Mouse (Mus musculus) gastrocnemius, adult 8-10 months (tissue): Measurements from ENCODE around the gene 4833439L19Rik. TPM values are rescaled to one million over a fixed set of nuclear protein-coding genes. Genes with fewer than 3 reads are reported as not detected.
A peak's percentile ranks its signal among the peaks of the same experiment; 100 is the strongest.

Experiments
- DNase-seq, 2 experiments: peaks; one replicate each; pipeline ENCODE4 v3.0.0; 2022; ENCODE audit warnings: low spot score in 2 of 2
- total RNA-seq, 4 experiments: library from RNA; stranded (reverse); gene quantifications; 2 replicates each; pipeline ENCODE4 v1.2.4; 2022

The 4833439L19Rik gene
- total RNA-seq, 4 experiments from 2014 or later: 213 to 249 (median 236) TPM

- no peak for DNase-seq
These were observed 16.9 kb upstream of the 4833439L19Rik start for GRCm38 (mm10) chr13:54582126-54582525.

GRCm38 (mm10) chr13:54581385-54581784 lies 16.1 kb upstream of the 4833439L19Rik start:
- DNase-seq: no peak

DNA sequence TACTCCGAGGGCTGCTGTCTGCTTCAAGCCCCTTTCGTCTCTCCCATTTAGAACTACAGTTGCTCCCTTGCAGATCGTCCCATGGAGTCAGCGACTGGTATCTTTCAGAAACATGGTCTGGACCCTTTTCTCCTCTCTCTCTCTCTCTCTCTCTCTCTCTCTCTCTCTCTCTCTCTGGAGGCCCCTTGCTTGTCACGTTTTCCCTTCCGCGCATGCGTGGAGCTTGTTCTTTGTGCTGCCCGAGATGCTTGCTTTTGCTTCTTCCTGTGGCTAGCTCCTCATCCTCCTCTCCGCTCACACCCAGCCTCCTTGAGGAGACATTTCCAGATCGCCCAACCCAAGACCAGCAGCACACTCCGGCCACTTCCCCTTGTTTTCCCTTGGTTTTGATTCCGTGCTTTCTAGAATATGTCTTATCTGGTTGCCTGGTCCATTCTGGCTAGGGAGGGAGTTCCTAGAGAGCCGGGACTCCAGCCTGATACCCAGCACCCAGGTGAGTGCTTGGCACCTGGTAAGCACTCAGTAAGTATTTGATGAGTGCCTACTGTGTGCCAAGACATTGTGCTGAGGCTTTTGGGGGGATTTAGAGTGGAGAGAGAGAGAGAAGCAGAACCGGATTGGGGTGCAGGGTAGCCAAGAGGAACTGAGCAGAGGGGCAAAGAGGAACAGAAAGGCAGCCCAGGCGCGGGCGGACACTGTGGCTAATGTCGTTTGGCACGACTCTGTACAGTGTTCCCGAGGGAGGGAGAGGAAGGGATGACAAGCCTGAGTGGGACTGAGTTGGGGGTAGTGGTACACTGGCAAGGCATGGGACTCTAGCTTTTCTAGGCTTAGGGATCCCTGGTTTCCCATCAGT lies 12.6 kb upstream of the 4833439L19Rik start:
- no peak for DNase-seq

GRCm38 (mm10) chr13:54575489-54575888 lies 10.3 kb upstream of the 4833439L19Rik start:
- no peak for DNase-seq

GRCm38 (mm10) chr13:54574854-54575481 lies 9.7 kb upstream of the 4833439L19Rik start, which contains the start of gene Arl10:
TSS of gene Arl10 (plus strand) at chr13:54575015.
- DNase-seq: peak; percentile 54 to 60

DNA sequence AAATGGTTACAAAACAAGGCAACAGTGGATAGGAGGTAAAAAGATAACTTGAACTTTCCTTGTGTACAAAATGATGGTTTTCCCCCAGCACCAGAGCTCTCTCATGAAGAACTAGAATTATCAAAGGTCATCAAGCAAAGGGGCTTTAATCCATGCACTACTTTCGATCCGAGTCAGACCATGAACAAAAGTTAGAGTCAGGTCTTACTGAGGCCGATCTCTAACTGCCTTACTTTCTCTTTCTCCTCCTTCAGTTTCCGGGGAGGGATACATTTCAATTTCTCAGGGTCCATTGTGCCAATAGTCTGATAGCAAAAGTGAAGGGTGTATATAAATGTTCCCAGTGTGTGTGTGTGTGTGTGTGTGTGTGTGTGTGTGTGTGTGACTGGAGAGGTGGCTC lies 7.4 kb upstream of the 4833439L19Rik start:
- DNase-seq: no peak

GRCm38 (mm10) chr13:54571637-54572036 lies 6.4 kb upstream of the 4833439L19Rik start:
- no peak for DNase-seq

- DNase-seq: no peak
These were observed 5.5 kb upstream of the 4833439L19Rik start for GRCm38 (mm10) chr13:54570736-54571135.

GRCm38 (mm10) chr13:54569282-54569681 lies 4.0 kb upstream of the 4833439L19Rik start:
- no peak for DNase-seq

DNA sequence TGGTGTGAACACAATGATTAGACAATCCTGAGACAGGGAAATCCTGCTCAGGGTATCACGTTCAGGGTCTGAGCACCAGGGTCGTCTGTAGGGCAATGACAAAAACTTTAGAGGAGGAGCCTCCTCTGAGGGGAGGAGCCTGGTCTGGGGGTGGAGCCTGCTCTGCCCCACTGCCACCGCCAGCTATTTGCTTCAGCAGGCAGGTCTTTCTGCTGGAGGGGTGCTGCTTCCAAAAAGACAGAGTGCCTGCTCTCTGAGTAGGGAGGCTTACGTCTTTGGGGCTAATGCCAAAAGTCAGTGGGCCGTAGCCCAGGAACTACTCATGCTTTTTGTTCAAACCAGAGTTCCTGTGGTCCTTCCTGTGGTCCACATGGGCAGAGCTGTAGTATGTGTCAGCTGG lies 3.1 kb upstream of the 4833439L19Rik start:
- DNase-seq: no peak

DNA sequence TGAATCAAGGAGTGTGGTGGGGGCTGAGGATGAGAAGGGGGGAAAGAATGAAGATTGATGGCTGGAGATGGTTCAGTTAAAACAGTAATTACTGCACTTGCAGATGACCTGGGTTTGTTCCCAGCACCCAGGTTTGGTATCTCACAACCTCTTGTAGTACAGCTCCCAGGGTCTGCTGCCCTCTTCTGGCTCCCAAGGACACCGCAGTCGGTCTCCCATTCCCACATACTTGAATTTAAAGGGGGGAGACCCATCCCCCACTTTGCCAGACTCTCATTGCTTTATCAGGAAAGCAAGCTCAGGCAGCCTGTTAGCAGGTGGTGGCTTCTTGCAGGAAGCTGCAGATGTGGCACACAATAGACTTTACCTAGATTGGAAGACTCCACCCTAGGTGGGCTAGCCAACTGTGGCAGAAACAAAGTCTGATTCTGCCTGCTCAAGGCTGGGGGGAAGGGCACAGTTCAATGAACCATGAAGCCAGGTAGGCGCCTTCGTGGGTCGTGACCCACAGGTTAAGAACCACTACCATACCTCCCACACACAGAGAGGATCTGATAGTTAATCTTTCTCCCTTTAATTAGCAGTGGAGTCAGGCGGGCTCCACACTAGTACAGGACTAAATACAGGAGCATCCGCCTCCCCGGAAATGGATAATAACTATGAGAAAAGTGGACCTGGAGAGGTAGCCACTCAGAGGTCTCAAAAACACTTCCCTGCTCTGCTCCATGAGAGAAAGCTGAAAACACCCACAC lies 535 bp upstream of the 4833439L19Rik start:
- DNase-seq: peak in 1 of 2 experiments; percentile 42

DNA sequence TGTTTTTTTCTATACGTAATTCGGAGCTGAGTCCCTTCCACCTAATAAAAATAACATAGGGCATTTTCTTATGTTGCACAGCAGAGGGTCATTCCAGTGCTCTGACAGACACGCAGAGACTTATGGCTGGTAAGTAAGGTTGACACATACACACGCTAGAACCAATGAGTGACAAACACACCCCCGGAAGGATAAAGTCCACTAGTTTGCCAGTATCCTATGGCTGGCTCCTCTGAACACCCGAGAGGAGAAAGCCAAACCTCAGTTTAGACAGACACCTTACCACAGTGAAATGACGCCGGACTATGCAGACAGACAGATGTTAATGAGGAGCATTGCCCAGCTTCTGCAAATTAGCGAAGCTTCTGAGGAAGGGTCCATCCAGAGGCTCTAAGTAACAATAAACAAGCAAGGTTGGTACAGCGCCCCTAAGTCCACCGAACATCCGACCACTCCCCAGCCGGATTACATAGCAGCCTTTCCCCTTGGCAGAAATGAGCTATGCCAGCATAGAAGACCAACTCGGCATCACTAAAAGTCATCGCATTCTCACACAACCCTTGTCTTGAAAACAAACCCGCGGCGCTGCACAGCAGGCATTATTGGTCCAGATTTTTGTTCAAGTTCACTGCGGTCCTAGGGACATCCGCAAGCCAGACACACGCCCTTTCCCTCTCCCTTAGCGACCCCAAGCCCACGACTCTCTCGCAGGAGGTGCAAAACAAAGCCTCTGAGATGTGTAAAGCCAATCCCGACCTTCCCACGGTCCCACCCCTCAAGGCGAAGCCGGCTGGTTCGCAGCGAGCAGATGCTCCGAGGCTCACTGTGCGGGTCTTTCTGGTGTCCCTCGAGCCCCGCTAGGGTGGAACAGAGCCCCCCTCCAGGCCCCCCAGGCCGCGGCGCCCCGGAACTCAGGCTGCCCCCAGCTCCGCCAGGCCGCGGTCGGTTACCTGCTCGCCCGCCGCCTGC lies 719 bp downstream of the 4833439L19Rik start:
- no peak for DNase-seq

DNA sequence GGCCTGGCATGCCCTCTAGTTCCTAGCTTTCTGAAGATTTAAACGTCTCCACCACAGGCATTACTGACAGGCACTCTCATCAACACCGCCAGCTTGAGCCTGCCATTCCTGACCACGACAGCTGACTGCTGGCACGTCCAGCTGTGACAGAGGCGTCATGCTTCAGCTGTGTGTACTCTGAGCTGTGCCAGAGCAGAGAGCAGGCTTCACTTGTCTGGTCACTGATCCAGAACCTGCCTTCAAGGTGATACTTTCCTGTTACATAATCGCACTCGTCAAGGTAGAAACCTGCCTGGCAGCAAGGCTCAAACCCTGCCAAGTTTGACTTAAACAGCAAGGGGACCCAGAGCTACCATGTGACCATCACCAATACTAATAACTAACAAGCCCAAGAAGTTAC lies 2.7 kb downstream of the 4833439L19Rik start:
- DNase-seq: peak in 1 of 2 experiments; percentile 35

DNA sequence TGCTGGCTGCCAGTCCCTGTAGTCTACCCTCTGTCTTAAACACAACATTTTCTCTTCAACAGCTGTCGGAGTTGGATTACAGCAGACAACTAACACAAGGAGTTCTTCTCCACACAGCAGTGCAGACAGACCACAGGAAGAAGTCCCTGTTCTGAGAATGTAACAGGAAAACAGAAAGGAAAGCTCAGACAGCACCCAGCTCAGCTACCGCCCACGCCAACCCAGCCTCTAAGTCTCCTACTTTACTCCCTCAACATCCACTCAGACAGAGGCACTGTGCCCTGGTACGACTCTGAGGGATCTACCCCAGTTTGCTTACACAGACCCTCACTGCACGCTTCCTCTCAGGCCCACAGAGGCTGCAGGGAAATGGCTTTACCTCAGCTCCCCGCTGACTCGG lies 4.6 kb downstream of the 4833439L19Rik start:
- no peak for DNase-seq

DNA sequence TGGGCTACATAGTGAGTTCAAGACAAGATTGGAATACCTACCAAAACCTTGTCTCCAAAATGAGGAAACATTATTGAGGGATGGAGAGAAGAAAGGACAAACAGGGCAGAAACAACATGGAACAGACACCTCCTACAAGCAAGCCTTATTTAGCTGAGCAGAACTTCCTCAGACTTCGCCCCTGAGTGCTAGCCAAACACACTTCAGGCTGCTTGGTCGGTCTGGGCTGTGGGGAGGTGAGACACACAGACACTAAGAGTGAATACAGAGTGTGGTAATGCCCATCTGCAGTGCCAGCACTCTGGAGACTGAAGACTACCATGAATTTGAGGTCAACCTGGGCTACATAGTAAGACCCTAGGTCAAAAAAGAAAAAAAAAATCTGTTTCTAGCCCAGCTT lies 5.6 kb downstream of the 4833439L19Rik start:
- DNase-seq: no peak

- no peak for DNase-seq
These were observed 7.6 kb downstream of the 4833439L19Rik start for GRCm38 (mm10) chr13:54557652-54558051.

DNA sequence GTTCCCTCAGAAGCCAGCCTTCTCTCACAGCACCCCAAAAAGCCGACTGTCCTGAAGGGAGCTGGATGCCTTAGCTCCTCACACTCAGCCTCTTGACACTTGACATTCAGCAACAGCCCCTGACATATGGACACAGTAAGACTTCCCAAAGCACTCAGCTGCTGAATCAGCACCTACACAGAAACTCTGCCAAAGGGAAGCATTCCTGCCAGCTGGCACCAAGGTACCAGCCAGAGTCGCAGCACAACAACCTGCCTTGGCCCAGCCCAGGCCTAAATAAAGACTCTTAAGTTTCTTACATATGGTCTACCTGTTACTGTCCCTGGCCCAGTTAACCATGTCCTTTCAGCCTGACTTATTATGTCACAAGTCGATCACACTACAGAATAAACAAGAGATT lies 8.4 kb downstream of the 4833439L19Rik start:
- peak; percentile 73 to 82 for DNase-seq

GRCm38 (mm10) chr13:54556176-54556575 lies 9.1 kb downstream of the 4833439L19Rik start:
- no peak for DNase-seq

- DNase-seq: no peak
These were observed 17.2 kb downstream of the 4833439L19Rik start for GRCm38 (mm10) chr13:54548036-54548435.

DNA sequence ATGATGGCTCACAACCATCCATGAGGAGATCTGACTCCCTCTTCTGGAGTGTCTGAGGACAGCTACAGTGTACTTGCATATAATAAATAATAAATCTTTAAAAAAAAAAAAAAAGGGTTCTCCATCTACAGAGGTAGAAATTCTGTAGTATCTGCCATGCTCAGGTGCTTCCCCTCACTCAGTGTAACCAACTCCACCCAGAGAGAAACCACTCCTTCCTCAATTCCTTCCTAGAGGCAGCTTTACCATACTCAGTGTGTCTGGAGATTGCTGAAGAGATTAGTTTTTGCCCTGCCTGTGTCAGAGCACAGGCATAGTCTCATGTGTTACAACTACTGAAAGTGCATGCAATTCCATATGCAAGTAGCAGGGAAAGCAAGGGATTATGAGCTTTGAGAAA lies 33.1 kb downstream of the 4833439L19Rik start:
- no peak for DNase-seq

GRCm38 (mm10) chr13:54527140-54527539 lies 38.1 kb downstream of the 4833439L19Rik start:
- DNase-seq: no peak
